Mouse (Mus musculus): ENCODE measurements around the gene Hist1h3b.
A peak's percentile ranks its signal among the peaks of the same experiment; 100 is the strongest.
"Not testable (repeated sequence)": the region's sequence is repeated elsewhere in the genome, so short reads cannot be mapped to it uniquely, and the experiment has no call there.

Gene Hist1h3b

DNA sequence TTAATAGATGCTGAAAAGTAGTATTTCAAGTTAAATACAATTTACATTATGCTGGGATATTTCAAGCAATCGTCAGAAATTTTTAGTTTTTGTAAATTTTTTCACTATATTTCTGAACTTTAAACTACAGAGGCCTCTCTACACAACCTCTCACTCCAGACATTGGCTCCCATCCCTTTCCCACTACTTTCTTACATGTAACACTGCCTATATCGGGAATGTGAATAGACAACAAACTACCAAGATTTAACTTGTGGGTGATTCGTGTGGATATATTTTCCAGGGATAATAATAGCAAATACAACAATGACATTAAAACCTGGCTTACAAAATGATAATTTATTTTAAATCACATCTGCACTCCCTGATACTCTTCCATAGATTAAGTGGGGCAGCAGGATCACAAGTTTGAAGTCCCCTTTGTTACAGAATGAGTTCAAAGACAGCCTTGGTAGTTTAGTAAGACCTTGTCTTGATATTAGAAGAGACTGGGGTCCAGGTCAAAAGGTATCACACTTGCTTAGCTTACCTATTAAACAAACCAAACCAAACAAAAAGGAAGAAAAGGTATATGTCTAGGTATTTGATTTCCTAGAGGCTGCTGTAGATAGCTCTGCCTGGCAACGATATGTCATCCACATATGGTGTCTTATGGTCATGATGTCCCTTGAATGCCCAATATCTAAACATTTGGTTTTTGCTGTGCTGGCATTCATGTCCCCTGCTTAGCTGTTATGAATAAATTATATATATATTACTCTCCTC, 1.4 kb downstream of the Hist1h3b start:
- no peak for DNase-seq (ENCODE audit: low spot score in 2 of 2)

DNA sequence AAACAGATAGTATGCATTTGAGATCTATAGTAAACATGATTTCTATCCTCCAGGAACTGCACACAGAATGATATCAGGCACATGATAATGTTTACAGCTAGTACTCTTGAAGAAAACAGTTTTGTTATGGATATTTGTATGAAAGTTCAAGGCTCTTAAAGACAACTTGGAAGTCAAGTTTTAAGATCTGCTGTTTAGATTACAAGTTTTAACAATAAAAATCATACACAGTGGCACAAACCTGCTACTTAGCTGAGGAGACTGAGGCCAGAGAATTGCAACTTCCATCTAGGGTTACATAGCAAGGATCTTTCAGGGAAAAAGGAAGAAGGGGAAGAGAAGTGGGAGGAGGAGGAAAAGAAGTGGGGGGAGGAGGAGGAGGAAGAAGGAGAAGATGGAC, 2.9 kb downstream of the Hist1h3b start:
- DNase-seq (ENCODE audit: low spot score in 2 of 2): no peak

DNA sequence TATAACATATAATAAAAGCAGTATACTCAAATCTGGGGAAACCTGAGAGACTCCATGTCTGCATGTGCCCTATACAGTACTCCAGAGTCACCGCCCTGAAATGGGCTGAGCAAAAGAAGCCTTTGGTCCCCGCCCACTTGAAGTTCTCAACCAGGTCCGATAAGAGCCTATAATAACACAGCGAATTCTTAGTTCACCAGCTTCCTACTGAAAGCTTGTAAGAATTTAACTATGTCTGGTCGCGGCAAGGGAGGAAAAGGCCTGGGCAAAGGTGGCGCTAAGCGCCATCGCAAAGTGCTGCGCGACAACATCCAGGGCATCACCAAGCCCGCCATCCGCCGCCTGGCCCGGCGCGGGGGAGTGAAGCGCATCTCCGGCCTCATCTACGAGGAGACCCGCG, 4.7 kb downstream of the Hist1h3b start, which contains the start of gene Hist1h4b:
Gene Hist1h4b, plus strand, starts transcription at position 224 of the 400 bp plus-strand sequence.
- DNase-seq (ENCODE audit: low spot score in 2 of 2): peak; percentile 75 to 83

DNA sequence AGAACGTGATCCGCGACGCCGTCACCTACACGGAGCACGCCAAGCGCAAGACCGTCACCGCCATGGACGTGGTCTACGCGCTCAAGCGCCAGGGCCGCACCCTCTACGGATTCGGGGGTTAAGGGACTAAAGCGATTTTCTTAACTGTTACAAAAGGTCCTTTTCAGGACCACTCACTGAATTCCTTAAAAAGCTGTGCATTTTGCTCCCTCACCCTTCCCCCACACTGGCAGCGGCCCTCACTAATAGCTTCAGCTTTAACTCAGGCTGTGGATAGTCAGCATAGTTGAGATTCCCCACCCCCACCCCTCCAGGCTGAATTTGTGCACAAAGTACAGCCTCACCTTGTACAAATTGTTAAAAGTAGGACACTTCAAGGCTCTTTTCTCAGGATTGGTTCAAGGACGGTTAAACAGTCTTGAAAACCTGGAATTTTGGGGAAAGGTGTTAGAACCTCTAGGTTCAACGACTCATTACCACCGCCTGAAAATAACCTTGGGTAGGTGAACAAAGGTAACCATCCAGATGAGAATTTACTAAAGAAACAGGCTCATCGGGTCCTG, 5.2 kb downstream of the Hist1h3b start:
- DNase-seq (ENCODE audit: low spot score in 2 of 2): no peak

DNA sequence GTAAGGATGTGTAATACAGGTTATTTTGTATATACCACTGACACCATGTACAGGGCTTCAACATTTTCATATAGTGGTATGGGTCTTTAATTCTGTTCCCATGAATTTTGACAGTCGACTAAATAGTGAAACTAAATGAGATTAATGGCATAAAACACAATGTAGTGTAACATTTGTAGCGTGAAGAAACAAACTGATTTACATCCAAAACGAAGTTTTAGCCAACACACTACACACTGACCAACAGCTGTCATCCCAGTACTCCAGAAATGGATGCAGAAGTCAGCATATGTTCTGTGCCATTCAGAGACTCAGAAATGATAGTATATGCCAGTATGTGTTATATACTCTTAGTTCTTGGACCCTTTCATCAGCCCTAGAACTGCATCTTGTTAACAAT, 5.9 kb downstream of the Hist1h3b start:
- DNase-seq (ENCODE audit: low spot score in 2 of 2): no peak

- DNase-seq (ENCODE audit: low spot score in 2 of 2): no peak
These were observed 7.2 kb downstream of the Hist1h3b start for GRCm38 (mm10) chr13:23759251-23759771.

- DNase-seq (ENCODE audit: low spot score in 2 of 2): no peak
These were observed 7.8 kb downstream of the Hist1h3b start for GRCm38 (mm10) chr13:23759916-23760239.

DNA sequence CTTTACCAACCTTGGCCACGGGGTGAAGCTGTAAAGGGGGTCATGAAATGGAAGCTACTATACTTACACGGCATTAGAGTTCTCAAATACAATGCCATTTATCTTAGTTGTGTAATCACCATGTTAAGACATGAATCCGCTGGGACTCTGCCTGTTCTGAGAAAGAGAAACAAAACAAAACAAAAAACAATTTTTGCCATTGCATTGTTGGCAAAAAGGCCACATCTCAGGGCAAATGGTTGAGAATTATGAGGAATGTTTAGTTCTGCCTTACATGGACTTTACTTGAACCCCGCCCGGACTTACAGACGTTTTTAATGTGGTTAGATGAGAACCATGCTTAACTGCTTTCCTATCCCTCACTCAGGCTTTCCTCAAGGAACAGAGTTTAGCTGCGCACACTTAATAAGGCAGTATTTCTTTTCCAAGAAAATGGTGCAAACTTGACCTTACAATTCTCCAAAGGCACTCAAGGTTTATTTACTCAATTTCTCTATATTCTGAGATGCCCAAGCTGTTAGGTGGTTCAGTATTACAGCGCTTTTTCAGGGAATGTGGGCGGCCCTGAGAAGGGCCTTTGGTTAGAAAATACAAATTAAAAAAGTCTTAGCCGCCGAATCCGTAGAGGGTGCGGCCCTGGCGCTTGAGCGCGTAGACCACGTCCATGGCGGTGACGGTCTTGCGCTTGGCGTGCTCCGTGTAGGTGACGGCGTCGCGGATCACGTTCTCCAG, 8.3 kb downstream of the Hist1h3b start:
- peak in 1 of 2 experiments; percentile 13 for DNase-seq (ENCODE audit: low spot score in 2 of 2)

DNA sequence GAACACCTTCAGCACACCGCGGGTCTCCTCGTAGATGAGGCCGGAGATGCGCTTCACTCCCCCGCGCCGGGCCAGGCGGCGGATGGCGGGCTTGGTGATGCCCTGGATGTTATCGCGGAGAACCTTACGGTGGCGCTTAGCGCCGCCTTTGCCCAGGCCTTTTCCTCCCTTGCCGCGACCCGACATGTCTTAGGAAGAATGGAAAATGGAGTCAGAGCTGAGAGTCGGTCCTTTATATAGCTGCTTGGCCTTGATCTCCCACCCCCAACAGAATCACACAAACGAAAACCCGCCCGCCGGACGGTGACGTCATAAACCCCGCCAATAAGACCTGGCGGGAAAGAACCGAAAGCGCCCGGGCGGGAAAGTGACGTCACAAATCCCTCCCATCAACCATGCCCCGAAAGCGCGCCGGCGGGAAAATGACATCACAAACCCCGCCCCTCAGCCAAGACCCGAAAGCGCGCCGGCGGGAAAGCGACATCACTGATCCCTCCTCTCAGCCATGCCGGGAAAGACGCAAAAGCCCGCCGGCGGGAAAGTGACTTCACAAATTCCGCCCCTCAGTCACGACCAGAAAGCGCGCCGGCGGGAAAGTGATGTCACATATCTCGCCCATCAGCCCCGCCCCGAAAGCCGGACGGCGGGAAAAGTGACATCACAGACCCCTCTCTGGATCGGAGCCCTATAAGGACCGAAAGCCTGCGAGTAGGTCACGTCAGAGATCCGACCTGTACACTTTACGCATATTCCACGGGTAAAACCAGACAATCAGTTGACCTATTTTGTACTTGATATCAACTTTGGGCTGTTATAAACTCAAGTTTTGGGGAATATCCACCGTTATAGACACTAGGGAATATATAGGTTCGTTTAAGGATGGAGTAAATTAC, 9.2 kb downstream of the Hist1h3b start, which contains the start of gene Hist1h4a:
Gene Hist1h4a, minus strand, starts transcription at position 259 of the 893 bp plus-strand sequence.
- DNase-seq (ENCODE audit: low spot score in 2 of 2): peak; percentile 96 to 98

DNA sequence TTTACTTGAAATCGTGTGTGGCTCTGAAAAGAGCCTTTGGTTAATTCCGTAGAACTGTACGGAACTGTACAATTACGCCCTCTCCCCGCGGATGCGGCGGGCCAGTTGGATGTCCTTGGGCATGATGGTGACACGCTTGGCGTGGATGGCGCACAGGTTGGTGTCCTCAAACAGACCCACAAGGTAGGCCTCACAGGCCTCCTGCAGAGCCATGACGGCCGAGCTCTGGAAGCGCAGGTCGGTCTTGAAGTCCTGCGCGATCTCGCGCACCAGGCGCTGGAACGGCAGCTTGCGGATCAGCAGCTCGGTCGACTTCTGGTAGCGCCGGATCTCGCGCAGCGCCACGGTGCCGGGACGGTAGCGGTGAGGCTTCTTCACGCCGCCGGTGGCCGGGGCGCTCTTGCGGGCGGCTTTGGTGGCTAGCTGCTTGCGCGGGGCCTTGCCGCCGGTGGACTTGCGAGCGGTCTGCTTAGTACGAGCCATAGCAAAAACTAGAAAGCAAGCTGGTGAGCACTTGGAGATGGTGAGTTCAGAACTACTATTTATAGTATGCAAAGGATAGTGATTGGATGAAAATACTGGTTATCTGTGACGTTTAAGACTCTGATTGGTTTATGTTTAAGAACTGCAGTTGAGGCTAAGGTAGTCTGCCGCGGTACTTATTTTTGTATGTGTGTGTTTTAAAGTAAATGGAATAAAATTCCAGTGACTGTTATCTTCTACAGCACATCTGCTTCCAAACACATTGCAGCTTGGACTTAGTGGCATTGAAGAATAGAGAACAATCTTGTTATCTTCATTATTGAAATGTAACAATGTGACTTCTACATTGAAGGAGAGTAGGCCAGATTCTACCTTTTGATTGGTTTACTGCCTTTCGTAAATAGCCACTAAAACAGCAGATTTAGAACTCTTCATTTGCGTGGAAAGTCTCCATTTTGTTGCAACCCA, 10.1 kb downstream of the Hist1h3b start, which contains the start of gene Hist1h3a:
Gene Hist1h3a, minus strand, starts transcription at position 516 of the 951 bp plus-strand sequence.
- DNase-seq (ENCODE audit: low spot score in 2 of 2): peak; percentile 30 to 35

DNA sequence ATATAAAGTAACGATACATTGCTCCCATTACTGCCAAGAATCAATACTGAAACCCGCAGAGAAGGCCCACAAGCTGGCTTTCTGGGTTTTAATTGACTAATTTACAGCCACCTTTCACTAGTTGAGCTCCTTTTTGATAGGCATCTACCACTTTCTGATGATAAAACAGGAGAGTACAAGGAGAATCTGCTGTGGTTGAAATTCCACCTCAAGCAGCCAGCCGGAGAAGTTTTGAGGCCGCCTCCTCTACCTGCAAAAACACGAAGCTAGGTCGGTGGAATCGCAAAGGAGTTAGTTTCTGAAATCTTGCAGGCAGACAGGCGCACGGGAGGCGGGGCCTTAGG, 11.1 kb downstream of the Hist1h3b start:
- DNase-seq (ENCODE audit: low spot score in 2 of 2): no peak

GRCm38 (mm10) chr13:23763586-23764323, 11.7 kb downstream of the Hist1h3b start, which contains the start of gene Hist1h1a:
Hist1h1a (plus strand) TSS chr13:23763666.
- DNase-seq (ENCODE audit: low spot score in 2 of 2): peak; percentile 65 to 71

GRCm38 (mm10) chr13:23764324-23765171, 12.5 kb downstream of the Hist1h3b start:
- DNase-seq (ENCODE audit: low spot score in 2 of 2): no peak

DNA sequence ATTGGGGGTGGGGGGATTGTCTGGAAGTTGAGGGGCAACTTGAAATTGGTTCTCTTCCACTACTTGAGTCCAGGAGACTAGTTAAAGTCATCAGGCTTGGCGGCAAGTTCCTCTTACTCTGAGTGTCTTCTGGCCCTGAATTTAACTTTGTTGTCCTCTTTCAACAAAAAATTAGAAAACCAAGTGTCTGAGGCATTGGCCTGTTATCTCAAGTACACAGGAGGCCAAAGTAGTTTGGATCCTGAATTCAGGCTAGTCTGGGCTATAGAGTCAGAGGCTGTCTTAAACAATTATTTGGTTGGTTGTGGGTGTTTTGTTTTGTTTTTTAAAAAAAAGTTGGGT, 13.1 kb downstream of the Hist1h3b start:
- no peak for DNase-seq (ENCODE audit: low spot score in 2 of 2)

GRCm38 (mm10) chr13:23766772-23767171, 14.7 kb downstream of the Hist1h3b start:
- no peak for DNase-seq (ENCODE audit: low spot score in 2 of 2)

- no peak for DNase-seq (ENCODE audit: low spot score in 2 of 2)
These were observed 16.8 kb downstream of the Hist1h3b start for GRCm38 (mm10) chr13:23768834-23769397.

GRCm38 (mm10) chr13:23769613-23770012, 17.5 kb downstream of the Hist1h3b start, which contains the start of gene Trim38:
Trim38 (plus strand) TSS chr13:23769913.
- not testable (repeated sequence) for DNase-seq (ENCODE audit: low spot score in 2 of 2)

Measured in frontal cortex, postnatal 25 days (tissue).